Mouse (Mus musculus) erythroblast, embryonic 14.5 days (primary cell): ENCODE measurements around the gene Cblb. TPM values are rescaled to one million over a fixed set of nuclear protein-coding genes. Genes with fewer than 3 reads are reported as not detected.

ENCODE experiments used
- H3K27me3 ChIP-seq: 2 replicates; pipeline ENCODE4 v1.6.1; 2012; ENCODE audit warnings: inconsistent platforms; ENCODE audit not compliant: control insufficient read depth
- H3K36me3 ChIP-seq: 2 replicates; pipeline ENCODE4 v1.6.1; 2012; ENCODE audit warnings: mild to moderate bottlenecking, inconsistent platforms; ENCODE audit not compliant: control insufficient read depth
- H3K4me1 ChIP-seq: 2 replicates; pipeline ENCODE4 v1.6.1; 2012; ENCODE audit warnings: inconsistent platforms; ENCODE audit not compliant: control insufficient read depth
- H3K4me3 ChIP-seq: replicated peaks from 2 replicates; pipeline ENCODE3; 2012; ENCODE audit warnings: moderate library complexity, mild to moderate bottlenecking, inconsistent platforms
- H3K9me3 ChIP-seq: 2 replicates; pipeline ENCODE4 v1.6.1; 2012; ENCODE audit warnings: low read length, inconsistent platforms, mixed read lengths; ENCODE audit not compliant: control insufficient read depth
- GATA1 ChIP-seq: IDR thresholded peaks from 2 replicates; pipeline ENCODE4 v1.6.1; 2012; ENCODE audit warnings: low read length, inconsistent platforms, mixed read lengths
- TAL1 ChIP-seq: IDR thresholded peaks from 3 replicates; pipeline ENCODE4 v1.6.1; 2012; ENCODE audit warnings: low read length, inconsistent platforms, mixed read lengths
- polyA plus RNA-seq: library from polyadenylated mRNA; stranded (reverse); fragments of >175 nt; gene quantifications from 2 replicates; pipeline ENCODE4 v1.2.3, GENCODE M21; 2012

Cblb gene
- polyA plus RNA-seq, 1 experiment: 0.10 TPM

DNA sequence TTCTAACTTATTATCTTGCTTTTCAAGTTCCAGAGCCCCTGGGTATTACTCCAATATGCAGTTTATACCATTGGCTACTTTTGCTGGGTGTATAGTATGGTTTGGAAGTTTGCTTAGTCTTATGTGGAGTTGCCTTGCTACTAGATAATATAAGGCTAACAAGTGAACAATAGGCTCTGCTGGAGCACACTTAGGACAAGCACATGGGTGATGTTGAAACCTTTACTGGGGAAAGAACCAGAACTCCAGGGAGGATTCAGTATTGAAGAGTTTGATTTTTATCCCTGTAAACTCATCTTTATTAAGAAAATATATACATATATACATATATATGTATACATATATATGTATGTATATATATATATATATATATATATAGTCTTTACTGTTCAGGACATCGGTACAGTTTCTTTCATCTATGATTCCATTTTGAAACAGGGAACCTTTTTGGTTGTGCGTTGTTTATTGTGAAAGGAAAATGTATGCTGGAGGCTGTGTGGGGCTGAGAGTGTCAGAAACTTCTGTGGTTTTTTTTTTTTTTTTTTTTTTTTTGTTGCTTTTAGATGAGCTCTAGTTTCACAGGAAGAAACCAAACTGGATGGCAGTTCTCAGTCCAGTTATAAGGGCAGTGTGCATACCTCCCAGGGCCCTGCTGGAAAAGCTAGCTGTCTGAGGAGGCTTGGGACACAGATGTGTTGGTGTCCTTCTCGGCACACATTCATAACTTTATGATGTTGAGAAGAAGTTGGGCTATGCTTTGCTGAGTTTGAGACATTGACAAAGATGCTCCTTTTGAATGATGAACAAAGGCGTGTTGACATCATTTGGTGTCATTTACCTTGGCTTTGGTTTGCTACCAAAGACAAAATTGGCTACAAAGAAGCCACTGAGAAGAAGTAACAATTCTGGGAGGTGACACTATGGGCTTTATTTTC, 2.6 kb downstream of the Cblb start:
- H3K27me3 ChIP-seq: no peaks in the 10 kb centered on the region
- TF ChIP-seq TAL1: no peak
- TF ChIP-seq GATA1: no peak
- H3K4me3 ChIP-seq: no peak overlapping the region
- no peaks in the 10 kb centered on the region for H3K9me3 ChIP-seq
- H3K4me1 ChIP-seq: peaks cover 26% of the 10 kb centered on the region
- peaks cover 11% of the 10 kb centered on the region for H3K36me3 ChIP-seq

DNA sequence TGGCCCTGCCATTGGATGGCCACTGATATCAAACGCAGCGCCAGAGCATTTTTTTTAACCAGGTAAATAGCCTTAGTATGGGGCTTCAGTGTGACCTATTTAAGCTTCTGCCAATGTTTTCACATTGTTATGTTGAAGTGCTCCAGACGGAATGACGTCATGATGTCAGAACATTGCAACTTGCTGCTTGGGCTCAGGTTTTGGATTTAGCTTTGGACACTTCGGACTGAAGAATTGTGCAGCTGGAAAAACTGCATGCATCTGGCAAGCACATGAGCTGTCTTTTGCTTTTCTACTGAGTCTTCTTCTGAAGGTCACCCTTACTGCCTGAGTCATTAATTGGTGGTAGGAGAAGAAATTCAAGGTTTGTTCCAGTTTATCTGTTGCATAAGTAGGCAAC, 3.3 kb downstream of the Cblb start:
- H3K27me3 ChIP-seq: no peaks in the 10 kb centered on the region
- H3K4me3 ChIP-seq: no peak overlapping the region
- H3K36me3 ChIP-seq: peaks cover 11% of the 10 kb centered on the region
- peaks cover 26% of the 10 kb centered on the region for H3K4me1 ChIP-seq
- H3K9me3 ChIP-seq: no peaks in the 10 kb centered on the region
- TF ChIP-seq GATA1 (no peak), TAL1 (no peak)

DNA sequence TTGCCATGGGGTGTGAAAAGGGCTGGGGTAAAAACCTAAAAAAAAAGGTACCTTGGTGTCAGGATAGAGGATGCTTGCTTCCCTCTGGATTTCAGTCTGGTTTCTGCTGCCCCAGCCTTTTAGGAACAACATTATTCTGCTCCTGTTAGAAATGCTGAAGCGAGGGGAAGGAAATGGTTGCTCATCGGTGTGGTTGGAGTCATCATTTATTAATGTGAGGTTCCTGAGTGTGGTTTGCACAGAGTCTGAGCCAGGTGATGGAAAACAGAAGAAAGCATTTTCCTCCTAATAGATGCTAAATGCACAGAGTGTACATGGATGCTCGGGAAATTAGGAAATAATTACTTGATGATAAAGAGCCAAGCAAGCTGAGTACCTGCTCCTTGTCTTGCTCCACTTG, 5.3 kb downstream of the Cblb start:
- TF ChIP-seq GATA1 (no peak), TAL1 (no peak)
- Histone ChIP-seq H3K4me3 (no peak overlapping the region), H3K9me3 (no peaks in the 10 kb centered on the region), H3K27me3 (no peaks in the 10 kb centered on the region), H3K36me3 (peaks cover 11% of the 10 kb centered on the region), H3K4me1 (peaks cover 14% of the 10 kb centered on the region)

DNA sequence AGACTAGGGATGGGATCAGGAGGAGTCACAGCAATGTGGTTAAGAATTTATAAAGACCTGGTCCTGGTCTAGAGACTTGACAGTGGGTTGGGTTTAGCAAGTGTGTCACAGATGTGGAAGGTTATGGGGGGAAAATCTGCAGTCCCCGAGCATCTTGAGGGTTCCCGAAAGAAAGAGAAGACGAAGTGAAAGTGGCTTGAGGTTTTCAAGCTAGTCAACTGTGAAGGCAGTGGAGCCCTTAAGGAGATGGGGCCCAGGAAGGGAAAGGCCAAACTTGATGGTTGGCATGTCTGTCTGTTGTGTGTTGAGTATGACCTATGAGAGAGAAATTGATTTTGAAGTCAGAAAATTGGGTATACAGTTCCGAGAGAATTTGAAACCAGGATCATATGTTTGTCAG, 7.3 kb downstream of the Cblb start:
- Histone ChIP-seq H3K4me3 (no peak overlapping the region), H3K36me3 (peaks cover 11% of the 10 kb centered on the region), H3K4me1 (no peaks in the 10 kb centered on the region), H3K27me3 (no peaks in the 10 kb centered on the region), H3K9me3 (no peaks in the 10 kb centered on the region)
- TF ChIP-seq GATA1 (no peak), TAL1 (no peak)

DNA sequence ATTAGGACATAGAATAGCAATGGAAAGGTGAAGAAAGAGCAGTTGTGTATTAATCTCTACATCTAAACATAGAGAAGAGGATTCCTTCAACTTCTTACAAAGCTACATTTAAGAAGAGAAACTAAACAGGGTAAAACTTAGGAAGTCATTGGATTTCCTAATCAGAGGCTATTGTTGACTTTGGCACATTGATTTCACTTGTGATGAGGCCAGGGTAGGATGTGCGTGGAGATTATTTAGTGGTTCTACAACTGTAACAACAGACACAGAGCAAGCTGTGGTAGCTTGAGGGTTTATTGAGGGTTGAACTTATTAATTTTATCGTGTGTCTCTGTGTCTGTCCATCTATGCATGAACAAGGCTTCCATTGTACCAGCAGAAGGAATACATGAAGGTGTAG, 7.8 kb downstream of the Cblb start:
- H3K9me3 ChIP-seq: no peaks in the 10 kb centered on the region
- H3K36me3 ChIP-seq: peaks cover 10% of the 10 kb centered on the region
- H3K27me3 ChIP-seq: no peaks in the 10 kb centered on the region
- TF ChIP-seq GATA1 (no peak), TAL1 (no peak)
- H3K4me3 ChIP-seq: no peak overlapping the region
- H3K4me1 ChIP-seq: no peaks in the 10 kb centered on the region

DNA sequence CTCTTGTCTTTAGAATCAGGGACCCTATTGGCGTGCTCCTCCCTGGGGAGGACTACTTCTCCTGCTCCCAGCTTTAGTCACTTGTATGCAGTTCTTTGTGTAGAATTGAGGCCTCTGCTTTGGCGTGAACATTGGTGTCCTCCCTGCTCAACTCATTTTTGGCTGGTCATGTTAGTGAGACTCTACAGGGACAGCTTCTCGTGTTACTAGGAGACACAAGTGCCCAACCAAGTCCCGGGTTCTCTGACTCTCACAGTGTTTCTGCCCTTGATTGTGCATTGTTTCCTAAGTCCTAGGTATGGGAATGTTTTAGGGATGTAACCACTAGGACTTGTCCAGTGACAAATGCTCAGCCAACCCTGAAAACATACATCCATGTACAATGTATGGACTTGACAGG, 9.9 kb downstream of the Cblb start:
- Histone ChIP-seq H3K36me3 (no peaks in the 10 kb centered on the region; the same call in 1 of the 2 replicates), H3K4me1 (no peaks in the 10 kb centered on the region; the same call in 1 of the 2 replicates), H3K9me3 (no peaks in the 10 kb centered on the region), H3K4me3 (no peak overlapping the region), H3K27me3 (no peaks in the 10 kb centered on the region)
- TF ChIP-seq TAL1: no peak
- TF ChIP-seq GATA1: no peak

DNA sequence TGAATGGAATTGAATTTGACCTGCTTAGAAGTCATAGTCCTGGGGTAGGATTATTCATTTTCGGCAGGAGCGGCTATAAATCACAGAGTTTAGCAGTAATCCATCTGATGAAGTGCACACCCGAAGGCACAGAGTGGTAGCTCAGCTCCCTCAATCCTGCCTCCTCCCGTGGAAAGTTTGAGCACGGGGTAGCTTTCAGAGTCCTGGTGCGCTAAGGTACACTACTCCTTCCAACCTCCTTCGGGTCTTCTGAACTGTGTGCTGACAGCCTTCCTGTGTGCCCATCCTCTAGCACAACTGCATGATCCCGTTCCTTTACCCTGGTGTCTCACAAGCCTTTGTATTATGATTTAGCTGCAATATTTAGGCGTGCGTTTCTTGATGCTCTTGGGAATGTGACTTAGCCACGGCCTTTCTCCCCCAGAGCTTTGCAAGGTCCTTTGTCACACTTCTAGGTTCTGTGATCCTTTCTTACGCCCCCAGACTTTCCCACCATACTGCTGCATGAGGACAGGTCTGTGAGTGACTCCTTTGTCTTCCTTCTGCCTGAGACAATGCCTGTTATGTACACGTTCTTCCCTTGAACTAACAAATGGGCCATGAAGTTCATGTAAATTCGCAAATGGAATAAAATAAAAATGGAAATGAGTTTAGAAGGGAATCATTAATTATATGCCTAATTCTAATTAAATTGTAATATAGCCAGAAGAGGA, 11.8 kb downstream of the Cblb start:
- H3K4me3 ChIP-seq: no peak overlapping the region
- H3K4me1 ChIP-seq: no peaks in the 10 kb centered on the region; the same call in 1 of the 2 replicates
- TF ChIP-seq GATA1 (no peak), TAL1 (no peak)
- no peaks in the 10 kb centered on the region for H3K9me3 ChIP-seq
- peaks cover 6% of the 10 kb centered on the region for H3K36me3 ChIP-seq
- H3K27me3 ChIP-seq: no peaks in the 10 kb centered on the region

DNA sequence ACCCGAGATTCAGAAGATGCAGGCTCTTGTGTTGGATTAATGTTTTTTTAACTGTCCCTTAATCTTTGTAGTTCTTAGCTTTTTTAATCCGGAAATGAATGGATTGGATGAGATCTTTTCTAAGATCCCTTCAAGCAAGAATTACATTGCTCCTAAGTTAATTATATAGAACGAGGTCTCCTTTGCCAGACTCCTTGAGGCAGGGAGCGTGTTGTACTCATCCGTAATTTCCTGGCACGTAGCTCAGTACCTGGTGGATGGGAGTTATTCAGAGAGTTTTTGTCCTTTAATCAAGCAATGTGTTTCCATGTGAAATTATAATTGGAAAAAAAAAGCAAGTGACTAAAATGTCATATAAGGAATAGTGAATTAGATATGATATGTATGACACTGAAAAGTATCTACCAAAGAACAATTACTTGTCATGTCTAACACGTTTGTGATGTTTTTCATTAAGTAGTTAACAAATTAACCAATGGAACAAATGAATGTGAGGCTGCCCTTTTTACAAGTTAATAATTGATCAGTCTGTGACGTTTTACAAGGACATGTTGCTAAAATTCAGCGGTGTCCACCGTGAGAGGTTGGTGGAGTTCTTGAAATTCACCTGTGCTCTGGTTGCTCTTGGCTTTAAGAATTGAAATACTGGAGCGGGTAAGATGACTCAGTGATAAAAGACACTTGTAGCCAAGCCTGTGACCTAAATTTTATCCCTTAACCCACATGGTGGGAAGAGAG, 12.5 kb downstream of the Cblb start:
- TF ChIP-seq GATA1 (no peak), TAL1 (no peak)
- Histone ChIP-seq H3K4me1 (no peaks in the 10 kb centered on the region; the same call in 1 of the 2 replicates), H3K36me3 (peaks cover 9% of the 10 kb centered on the region), H3K9me3 (no peaks in the 10 kb centered on the region), H3K27me3 (no peaks in the 10 kb centered on the region), H3K4me3 (no peak overlapping the region)

DNA sequence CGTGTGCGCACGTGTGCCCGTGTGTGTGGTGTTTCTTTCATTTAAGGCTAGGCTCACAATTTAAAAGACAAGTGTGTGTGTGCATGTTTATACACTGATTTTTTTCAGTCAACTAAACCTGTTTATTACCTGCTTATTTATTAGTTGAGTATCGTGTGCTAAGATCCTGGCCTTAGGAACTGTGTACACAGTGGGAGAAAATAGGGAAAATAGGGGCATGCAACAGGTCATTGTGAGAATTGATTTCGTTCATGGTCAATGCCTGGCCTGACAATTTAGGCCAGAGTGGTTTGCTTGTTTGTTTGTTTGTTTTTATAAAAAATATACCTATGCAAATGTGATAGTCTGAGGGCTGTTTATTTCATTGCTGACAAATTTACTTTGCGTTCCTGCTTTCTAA, 13.5 kb downstream of the Cblb start:
- Histone ChIP-seq H3K27me3 (no peaks in the 10 kb centered on the region), H3K36me3 (peaks cover 9% of the 10 kb centered on the region), H3K4me1 (no peaks in the 10 kb centered on the region; the same call in 1 of the 2 replicates), H3K4me3 (no peak overlapping the region), H3K9me3 (no peaks in the 10 kb centered on the region)
- TF ChIP-seq GATA1 (no peak), TAL1 (no peak)
